Mouse (Mus musculus): ENCODE measurements around the gene Gm13283.
"Not testable (repeated sequence)": the region's sequence is repeated elsewhere in the genome, so short reads cannot be mapped to it uniquely, and the experiment has no call there.

Gm13283 gene

GRCm38 (mm10) chr4:88759610-88760268, at the start of gene Gm13283:
Gene Gm13283, plus strand, starts transcription at chr4:88760119.
- DNase-seq = peak in 1 of 2 experiments; percentile 48

DNA sequence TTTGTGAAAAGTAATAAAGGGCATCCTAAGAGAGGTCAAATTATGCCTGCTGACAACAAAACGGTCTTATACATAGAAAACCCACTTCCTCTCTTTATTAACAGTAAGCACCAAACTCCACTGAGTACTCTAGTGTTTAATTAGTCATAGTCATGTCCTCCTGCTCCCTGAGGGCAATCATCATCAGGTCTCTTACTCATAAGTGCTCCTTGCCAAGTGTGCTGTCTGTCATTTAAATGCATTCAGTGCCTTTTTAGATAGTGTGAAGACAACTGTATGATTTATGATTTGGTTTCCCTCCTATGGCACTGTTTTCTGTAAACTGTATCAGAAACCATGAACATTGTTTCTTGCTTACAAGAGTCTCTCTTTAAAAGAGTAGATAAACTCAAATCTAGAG, 45.6 kb upstream of the Gm13283 start:
- no peak for DNase-seq

DNA sequence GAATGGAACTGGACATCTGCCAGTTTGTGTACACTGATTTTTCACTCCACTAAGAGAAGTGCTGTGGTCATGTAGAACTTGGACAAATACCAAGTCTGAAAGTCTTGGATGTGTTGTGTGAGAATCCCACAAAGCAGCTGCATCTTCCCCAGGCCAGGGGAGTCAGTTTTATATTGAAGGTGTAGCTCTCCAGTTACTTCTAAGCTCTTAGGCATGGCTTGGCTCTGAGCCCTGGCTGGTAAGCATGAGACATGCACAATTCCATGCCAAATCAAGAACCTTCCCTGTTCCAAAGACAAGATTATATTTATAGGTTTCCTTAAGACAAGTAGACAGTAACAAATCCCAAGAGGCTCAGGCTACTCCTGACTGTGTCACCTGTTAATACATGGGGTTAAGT, 44.9 kb upstream of the Gm13283 start:
- no peak for DNase-seq

GRCm38 (mm10) chr4:88718715-88719114, 41.2 kb upstream of the Gm13283 start:
- no peak for DNase-seq

DNA sequence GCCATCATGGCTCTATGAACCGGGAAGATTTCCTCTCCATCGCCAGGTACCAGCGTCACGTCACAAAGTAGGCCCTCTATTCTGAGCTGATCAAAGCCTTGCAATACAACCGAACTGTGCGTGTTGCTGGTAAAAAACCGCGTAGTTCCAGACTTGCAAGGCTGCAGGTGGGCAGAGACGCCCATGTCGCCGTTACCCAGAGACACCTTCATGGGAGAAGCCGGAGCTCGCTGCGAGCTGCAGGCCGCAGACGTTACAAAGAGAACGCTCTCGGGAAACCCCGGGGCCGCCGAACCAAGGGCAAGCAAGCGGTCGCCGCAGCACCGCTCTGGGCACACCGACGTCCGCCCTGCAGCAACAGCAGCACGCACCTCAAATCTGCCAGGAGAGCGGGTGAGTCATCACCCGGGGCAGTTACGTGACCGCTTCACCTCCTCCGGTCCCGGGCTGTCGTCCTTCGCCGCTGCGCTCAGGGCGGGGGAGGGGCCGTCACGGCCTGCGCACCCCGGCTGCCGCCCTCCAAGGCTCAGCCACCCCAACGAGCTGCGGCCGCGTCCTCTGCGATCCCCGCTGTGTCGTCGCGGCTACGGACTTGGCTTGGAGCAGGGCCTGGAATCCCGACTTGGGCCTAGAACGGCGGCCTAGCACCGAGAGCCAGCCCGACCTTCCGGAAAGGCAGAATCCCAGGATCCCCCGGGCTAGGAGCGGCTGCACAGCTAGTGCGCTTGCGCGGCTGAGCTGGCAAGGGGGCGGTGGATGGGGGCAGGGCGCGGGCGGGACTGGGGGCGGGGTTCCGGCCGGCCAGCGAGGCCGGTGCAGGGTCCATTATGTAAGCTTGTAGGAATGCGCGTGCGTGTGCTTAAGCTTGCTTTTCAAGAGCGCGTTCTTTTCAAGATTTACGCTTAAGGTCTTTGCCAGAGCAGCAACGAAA, 37.9 kb upstream of the Gm13283 start, which contains the start of the genes Gm26566 and Klhl9:
Gene Gm26566 (plus strand): TSS at position 15 of the 931 bp plus-strand sequence.
Gene Klhl9 (minus strand): TSS at position 675 of the 931 bp plus-strand sequence.
- DNase-seq = peak; percentile 90 to 93

- no peak for DNase-seq
Observed at GRCm38 (mm10) chr4:88723497-88724090, 36.3 kb upstream of the Gm13283 start.

GRCm38 (mm10) chr4:88726727-88727126, 33.2 kb upstream of the Gm13283 start:
- DNase-seq = no peak

GRCm38 (mm10) chr4:88727324-88727723, 32.6 kb upstream of the Gm13283 start:
- DNase-seq = no peak

DNA sequence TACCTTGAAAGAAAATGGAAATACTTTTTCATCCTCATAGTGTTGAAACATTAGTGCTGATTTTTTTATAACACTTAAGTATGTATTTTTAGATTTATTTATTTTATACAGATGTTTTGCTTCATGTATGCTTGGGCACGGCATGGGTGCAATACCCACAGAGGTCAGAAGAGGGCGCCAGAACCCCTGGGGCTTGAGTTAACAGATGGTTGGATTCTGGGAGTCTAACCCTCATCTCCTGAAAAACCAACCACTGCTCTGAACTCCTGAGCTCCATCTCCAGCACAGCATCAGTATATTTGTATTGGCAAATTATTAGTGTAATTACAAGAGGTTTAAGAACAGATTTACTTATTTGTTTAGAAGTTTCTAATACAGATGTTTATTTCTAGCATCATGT, 21.4 kb upstream of the Gm13283 start:
- DNase-seq = peak; percentile 46 to 66

DNA sequence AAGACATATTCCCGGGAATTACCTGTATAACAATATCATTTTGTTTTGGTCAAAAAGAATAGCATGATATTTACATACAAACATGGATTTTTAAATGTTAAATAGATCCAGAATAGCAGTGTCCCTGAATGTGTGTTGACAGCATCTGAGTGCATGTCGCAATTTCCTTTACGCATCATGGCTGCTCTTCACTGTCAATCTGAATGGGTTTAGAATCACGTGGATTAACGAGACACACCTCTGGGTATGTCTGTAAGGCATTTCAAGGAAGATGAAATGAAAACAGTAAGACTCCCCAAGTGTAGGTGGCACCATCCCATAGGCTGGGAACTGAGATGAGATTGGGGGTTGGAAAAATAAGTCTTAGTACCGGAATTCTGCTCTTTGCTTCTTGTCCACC, 20.9 kb upstream of the Gm13283 start:
- DNase-seq = no peak

DNA sequence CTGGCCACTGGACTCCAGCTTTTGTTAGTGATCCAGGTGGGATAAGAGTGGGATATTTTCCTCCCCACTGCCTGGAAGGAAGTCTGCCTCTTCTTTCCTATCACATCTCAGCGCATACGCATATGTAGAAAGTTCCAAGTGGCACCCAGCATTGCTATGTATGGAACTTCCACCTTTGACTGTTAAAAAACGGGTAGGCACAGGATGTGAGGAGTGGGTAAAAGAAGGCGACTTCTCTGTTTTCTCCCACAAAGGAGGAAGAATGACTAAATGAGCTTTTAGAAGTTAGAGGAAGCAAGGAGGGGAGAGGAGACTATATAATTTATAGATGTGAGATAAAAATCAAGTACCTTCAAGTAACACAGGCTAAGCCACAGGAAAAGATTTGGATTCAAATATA, 18.5 kb upstream of the Gm13283 start:
- DNase-seq = no peak

GRCm38 (mm10) chr4:88742771-88743371, 17.0 kb upstream of the Gm13283 start:
- DNase-seq = no peak

DNA sequence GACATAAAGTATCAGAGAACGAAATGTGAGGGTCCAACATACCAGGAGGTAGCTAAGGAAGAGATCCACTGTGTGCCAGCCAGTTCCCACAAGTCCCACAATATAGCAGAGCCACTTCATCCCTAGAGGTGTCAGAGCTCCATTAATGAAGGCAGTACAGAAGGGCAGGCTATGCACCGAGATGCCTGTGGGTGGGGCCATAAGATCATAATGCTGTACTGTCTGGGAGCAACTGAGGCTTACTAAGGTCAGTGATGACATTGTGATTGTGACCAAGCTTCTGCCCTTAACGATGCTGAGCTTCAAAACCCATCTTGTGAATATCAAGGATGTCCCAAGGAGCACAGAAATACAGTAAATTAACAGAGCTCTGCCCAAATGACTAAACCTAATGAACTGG, 15.7 kb upstream of the Gm13283 start:
- DNase-seq = no peak

GRCm38 (mm10) chr4:88749926-88750325, 10.0 kb upstream of the Gm13283 start:
- DNase-seq = no peak

GRCm38 (mm10) chr4:88754818-88755340, 5.0 kb upstream of the Gm13283 start, which contains the start of gene Gm13271:
Gene Gm13271, plus strand, starts transcription at chr4:88754868.
- DNase-seq = peak; percentile 69 to 77

DNA sequence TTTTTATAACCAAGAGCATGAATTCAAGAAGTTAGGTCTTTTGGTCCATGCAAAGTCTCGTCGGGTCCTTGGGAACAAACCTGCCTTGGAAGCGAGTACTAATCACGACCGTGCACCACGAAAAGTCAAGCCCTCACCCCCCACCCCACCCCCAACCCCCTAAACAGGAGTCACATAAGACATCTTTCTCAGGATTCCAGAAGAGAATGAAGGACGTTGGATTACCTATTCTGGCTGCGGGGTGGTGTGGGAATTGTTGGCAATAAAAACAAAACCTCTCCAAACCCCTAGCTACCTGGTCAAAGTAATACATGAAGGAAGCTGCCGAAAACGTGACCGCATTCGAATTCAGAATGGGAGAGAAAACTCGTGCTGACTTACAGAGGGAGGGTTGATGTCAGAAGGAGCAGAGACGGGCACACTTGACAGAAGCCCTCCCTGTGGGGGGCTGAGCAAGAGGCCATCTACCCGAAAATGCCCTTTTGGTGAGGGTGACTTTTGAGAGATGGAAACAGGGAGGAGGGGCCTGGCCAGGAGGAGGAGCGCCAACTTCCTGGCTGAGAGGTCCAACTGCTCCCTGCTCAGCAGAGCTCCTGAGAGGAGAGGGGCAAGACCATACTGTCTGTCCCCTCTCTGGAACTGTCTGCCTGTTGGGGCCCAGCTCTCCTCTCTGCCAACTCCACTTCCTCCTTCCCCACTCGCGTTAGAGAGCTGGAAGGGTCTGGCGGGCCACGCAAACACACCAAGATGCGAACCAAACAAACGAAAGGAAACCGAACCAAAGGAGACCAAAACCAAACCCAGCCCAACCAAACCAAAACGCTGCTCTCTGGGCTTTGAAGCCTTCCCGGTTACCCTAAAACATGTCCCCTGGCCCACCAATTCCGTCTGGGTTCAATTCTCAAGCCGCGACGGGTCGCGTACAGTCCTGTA, 3.1 kb upstream of the Gm13283 start:
- peak in 1 of 2 experiments; percentile 27 for DNase-seq

- DNase-seq = peak; percentile 87 to 93
Observed at GRCm38 (mm10) chr4:88757628-88758031, 2.3 kb upstream of the Gm13283 start.

DNA sequence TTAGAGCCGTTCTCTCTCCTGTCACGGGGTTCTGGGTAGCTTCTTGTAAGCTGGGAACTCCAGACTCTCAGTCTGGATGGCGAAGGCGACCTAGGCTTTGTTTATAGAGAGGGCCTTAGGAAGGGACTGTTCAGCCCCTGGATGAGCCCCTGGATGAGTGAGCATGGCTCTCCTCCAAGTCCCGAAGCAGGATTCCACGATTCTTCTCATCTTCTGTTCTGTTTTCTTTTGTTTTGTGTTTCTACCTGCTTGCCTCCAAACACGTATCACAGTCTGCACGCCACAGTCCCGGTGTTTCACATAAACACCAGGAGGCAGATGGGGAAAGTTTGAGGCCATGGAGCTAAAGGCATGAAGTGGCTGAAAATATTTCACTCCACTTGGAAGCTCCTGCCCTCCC, 1.2 kb upstream of the Gm13283 start:
- DNase-seq = not testable (repeated sequence)

DNA sequence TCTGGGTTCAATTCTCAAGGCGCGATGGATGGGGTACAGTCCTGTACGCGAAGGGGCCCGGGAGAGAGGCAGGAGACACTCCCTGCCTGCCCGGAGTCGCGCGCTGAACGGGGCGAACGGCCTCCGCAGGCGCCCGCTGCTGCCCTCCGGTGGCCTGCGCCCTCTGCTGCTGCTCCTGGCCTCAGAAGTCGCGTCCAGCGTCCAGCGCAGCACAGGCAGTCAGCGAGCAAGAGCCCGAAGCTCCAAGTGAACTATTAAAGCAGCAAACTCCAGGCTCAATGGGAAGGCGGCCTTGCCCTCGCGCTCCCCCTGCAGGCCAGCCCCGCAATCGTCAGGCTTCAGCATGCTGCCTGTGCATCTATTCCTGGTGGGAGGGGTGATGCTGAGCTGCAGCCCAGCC, 512 bp downstream of the Gm13283 start:
- DNase-seq = peak; percentile 73 to 76

- peak; percentile 65 to 74 for DNase-seq
Observed at GRCm38 (mm10) chr4:88761776-88762175, 1.9 kb downstream of the Gm13283 start.

GRCm38 (mm10) chr4:88762341-88762740, 2.4 kb downstream of the Gm13283 start:
- DNase-seq = peak in 1 of 2 experiments; percentile 33
